Mouse (Mus musculus) CD4-positive, CD25-positive, alpha-beta regulatory T cell, adult 2 months (primary cell): Measurements from ENCODE around the gene Dirc2.

Experiments used
- DNase-seq: peaks from one replicate; pipeline ENCODE4 v3.0.0-alpha.2; 2012; ENCODE audit warnings: low read depth, low spot score

The Dirc2 gene

DNA sequence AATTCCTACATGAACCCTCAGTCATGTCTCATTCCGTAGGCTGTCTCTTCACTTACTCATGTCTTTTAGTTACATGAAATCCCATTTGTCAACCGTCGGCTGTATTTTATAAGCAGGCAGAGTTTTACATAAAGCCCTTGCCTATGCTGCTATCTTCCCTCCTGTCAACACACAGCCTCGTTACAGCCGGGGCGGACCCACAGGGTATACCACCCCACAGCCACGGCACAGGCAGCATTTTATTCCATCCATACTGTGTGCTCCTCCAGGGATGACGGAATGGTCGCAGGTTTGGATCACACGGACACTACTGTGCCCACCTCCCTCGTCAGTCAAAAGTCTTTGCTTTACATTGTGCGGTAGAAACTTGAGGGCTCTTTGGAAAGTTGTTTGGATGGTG lies 28.8 kb downstream of the Dirc2 start:
- no peak for DNase-seq

DNA sequence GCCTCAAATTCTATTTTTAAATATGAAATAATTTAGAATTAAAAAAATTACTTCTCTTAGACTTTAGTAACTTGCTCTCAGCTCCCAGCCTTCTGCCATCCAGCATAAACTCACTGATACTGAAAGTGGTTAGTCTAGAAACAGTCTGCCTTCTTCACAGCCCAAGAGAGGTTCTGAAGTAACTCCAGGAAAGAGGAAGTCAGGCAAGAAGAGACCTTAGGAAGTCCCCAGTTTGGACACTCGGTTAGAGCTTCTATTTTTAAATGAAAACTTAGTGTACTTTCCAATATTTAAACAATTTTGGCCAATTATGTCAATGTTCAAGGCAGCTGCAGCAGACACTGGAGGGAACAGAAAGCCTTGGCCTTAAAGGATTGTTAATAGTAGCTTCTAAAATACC lies 29.6 kb downstream of the Dirc2 start:
- DNase-seq = no peak

DNA sequence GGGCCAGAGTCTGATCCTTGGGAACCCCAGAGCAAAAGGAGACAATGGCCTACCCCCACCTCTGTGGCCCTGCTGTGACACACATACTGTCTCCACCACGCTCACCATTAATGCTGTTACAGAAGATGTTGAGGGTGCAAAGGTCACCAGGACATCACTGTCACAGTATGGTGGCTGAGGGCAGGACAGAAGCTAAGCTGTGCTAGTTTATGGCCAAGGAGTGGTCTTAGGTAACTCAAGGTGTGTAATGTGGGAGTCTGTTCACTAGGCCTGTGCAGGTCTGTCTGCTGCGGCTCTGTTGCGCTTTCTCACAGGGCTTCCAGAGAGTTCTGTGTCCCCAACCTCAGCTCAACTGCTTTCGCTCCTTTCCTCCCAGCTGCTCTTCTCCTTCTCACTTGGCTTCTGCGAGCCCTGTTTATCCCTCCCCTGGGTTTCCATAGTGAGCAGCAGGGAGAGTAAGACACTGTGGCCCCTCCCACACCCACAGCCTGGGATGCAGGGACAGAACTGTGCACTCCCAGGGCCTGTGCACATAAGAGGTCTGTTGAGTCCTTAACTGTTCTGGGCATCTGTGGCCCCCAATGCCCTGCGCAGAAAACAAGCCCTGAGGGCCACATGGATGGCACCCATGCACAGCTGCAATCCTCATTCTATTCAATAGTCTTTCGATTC lies 30.9 kb downstream of the Dirc2 start:
- no peak for DNase-seq

DNA sequence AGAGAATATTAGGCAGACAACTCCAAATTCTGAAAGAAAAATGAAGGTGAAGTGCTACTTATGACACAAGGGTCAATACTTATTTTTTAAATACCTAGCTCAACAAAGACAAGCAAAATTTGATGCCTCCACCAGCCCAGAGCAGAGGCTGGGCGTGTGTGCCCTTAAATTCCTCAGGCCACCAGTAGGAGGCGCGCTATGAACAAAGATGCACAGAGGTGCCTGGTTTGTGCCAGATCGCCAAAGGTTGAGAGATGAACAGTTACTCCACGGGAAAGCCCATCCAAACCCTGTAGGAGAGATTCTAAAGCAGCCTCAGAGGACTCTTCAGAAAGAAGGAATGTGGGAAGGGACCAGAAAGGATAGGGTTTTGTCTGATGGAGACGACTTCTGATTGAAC lies 35.1 kb downstream of the Dirc2 start:
- DNase-seq = peak; percentile 84

DNA sequence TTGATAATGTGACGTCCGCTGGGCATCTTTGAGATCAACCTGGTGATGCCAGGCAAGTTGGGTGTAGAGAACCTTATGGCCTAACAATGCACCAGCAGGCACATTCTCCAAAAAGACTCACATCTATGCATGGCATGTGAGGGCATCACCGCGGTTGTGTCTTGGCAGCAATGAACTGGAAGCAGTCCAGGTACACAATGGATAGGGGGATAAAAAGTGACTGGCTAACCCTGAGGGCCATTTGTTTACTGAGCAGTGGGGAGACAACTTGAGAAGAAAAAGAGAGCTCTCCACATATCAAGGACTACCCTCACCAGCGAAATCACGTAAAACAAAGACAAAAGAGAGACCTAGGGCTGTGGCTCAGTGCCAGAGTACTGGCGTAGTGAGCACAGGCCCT lies 37.1 kb downstream of the Dirc2 start:
- no peak for DNase-seq

DNA sequence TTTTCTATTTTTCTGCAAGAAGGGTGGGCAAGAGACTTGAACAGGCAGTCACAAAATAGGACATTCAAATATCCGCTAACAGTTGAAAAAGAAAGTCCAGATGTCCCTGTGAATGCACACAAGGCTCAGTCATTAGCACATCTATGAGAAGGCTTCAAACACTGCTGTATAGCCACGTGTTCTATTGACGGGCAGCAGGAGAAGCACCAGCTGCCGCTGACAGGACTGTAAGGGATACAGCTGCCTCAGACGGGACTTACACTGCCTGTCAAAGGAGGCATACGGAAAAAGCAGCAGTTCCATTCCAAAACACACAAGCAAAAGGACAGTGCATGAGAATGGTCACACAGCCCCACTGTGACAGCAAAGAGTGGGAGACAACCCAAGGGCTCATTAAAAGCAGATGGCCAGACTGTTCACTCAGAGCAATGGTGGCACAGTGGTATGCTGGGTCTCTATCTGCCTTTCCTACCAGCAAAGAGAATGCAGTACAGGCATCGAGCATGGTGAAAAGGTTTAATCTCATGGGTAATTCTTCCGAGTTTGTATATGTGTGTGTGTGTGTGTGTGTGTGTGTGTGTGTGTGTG lies 39.9 kb downstream of the Dirc2 start:
- DNase-seq = no peak

GRCm38 (mm10) chr16:35726601-35727000 lies 42.6 kb downstream of the Dirc2 start:
- DNase-seq = no peak

GRCm38 (mm10) chr16:35724561-35724960 lies 44.6 kb downstream of the Dirc2 start:
- no peak for DNase-seq

DNA sequence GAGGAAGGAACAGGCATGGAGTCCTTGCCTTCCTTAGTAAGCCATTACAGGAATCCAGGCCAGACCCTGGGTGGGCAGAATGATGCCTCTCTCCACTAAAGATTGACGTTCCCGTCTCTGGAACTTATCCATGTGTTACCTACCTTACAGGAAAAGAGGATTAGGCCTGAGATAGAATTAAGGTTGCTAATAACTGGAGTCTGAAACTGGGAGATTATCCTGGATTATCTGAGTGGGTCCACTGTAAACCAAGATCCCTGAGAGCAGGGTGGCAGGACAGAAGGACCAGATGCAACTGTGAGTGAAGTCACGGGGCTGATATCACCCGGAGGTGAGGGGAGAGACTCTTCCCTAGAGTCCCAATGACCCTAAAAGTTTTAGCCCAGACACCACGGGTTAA lies 51.4 kb downstream of the Dirc2 start:
- no peak for DNase-seq

DNA sequence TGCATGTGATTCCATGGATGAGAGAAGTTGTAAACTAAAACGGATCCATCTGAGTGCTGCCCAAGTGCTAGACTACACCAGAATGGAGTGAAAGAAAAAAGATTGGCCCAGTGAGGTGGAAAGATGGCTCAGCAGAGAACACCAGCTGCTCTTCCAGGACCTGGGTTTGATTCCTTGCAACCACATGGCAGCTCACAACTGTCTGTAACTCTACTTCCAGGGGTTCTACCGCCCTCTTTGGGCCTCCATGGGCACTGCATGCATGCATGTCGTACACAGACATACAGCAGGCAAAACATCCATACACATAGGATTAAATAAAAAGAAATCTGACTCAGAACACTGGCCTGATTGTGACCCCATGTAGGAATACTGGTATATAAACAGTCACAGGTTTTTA lies 52.9 kb downstream of the Dirc2 start:
- DNase-seq = peak; percentile 13

DNA sequence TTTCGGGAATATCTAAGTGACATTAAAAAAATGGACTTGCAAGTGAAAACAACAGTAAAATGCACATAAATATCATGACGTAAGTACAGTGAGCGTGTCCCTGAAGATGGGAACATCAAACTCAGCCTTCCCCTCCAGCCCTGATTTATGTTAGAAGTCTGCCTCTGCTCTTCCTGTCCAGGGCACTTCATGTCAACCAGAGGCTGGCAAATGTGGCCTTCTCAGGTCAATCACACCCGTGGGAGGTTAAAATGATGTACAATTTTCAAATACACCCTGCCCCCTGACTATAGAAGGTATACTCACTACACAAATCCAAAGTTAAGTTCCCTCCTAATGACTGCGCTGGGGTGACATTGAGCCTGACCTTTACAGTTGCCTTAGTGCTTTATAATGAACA lies 53.4 kb downstream of the Dirc2 start:
- DNase-seq = no peak

DNA sequence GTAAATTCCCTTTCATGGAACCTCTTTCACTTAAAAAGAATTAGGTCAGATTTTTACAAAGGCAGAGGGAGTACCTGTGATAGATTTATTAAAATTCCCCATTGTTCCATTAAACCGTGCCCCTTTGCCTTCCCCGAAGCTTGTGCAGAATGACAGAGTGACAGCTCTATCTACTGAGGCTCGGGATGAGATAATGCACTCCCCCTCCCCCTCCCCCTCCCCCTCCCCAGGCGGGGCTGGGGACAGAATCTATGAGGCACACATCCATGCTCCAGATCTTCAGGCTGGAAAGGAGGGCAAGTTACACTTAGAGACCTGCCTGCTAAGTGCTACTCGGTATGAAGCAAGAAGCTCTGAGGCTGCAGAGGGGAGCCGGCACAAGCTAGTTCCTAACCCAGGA lies 53.8 kb downstream of the Dirc2 start:
- no peak for DNase-seq

- no peak for DNase-seq
Measured at GRCm38 (mm10) chr16:35714689-35715088, 54.5 kb downstream of the Dirc2 start.

DNA sequence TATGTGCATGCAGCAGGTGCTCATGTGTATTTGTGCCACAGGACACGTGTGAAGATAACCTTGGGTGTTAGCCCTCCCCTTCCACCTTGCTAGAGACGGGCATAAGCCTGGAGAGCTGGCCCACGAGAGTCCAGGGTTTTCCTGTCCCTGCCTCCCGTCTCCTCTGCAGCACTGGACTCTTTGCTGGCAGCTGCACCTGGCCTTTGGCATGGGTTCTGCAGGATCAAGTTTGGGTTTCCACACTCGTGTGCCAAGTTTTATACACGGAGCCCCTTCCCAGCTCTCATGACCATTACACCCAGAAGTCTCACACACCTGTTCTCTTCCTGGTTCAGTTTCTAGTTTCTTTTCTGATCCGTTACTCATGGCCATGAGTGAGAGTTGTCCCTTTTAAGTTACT lies 55.5 kb downstream of the Dirc2 start:
- no peak for DNase-seq

- DNase-seq = no peak
Measured at GRCm38 (mm10) chr16:35711004-35711403, 58.2 kb downstream of the Dirc2 start.

- DNase-seq = no peak
Measured at GRCm38 (mm10) chr16:35707004-35707403, 62.2 kb downstream of the Dirc2 start.

GRCm38 (mm10) chr16:35704796-35705195 lies 64.4 kb downstream of the Dirc2 start:
- DNase-seq = no peak

DNA sequence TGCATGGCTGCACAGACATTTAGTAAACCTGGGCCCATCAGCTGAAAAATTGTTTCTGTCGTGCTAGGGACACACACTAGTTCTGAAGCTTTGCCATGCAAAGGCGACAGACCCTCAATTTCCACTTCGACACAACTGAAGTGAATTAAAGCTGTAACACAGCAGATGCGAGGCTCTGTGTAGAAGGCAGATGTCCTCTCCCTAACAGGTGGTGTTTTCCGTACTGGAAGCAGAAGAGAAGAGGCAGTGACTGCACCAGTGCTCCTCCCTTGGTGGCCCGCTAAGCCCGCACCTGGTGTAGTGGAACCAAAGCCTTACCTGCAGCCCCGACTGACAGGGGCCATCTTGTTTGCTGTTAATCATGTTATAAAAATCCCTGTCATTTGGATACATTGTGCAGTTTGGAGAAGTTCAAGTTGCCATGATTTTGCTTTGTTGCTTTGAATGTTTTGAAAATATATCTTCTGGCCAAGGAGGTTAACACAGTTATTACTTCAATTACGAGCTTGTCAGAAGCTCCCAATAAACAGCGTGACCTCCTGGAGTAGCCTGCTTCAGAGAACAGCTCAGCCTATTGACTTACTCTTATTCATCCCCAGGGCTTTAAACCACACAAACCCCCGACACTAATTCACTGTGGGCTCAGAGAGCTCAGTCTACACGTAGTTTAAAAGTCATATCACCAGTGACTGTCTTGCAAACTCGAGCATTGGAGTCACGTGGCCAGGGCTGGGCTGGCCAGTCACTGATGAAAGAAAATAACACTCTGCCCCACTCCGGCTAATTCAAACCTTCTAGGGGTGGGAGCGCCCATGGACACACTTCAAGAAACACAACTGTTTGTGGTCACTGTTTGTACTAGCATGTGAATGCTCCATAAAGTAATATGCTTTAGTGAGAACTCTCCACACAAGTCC lies 65.1 kb downstream of the Dirc2 start:
- no peak for DNase-seq

DNA sequence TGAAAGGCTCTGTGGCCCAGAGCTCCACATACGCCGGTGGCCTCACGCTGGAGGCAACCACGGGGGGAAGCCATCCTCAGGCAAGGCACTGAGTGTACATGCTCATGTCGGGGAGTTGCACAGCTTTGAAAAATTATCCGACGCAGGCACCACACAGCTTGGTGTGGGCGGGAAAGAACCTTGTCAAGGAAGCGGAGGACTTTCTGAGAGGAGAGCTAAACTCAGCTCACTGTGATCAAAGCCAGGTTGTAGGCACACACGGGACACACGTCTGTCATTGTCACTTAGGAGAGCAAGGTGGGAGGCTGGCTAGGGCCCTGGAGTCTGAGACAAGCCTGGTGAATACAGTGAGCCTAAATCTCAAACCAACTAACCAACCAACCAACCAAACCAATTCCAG lies 67.3 kb downstream of the Dirc2 start:
- no peak for DNase-seq

DNA sequence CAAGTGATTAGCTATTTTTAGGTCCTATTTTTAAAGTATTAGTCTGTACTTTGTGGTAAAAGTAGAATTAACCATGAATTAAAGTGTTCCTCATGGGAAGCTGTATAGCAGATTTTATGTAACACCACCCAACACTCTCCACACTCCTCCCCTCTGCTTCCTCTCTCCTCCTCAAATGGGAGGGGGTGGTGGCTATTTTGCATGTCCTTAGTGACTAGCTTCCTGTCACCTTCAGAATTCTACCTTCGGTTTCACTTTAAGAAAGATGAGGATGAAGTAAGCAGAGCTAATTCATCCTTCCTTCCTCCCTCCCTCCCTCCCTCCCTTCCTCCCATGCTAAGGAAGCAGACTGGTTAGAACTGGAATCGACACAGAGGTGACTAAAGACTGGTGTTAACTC lies 73.1 kb downstream of the Dirc2 start:
- DNase-seq = peak; percentile 62

DNA sequence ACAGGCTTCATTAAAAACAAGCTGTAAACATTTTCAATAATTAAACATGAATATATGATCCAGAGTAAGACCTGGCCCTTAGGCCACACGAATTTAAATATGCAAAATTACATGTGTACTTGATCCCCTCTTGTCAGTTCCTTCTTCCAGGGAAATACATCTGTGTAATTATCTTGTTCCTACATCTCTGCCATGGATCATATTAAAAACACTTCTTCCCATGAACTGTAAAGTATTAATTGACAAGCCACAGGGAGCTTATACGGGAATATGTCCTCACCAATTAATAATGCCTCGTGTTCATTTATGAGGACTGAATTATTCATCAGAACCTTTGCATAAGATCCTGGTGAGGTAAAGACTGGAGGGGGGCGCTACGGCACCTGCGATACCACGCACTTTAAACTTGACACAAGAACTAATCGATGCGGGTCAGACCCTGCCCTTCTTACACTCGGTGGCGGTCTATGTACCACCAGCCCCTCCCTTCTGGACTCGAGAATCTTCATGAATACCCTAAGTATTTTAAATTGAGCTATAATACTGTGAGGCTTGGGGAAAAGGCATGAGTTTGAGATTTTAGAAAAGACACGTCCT lies 74.8 kb downstream of the Dirc2 start:
- no peak for DNase-seq

- no peak for DNase-seq
Measured at GRCm38 (mm10) chr16:35691606-35692005, 77.5 kb downstream of the Dirc2 start.
